Mouse (Mus musculus) liver, embryonic 14.5 days (tissue): ENCODE results near the gene Gsdma3. TPM values are rescaled to one million over a fixed set of nuclear protein-coding genes. Genes with fewer than 3 reads are reported as not detected.
A peak's percentile ranks its signal among the peaks of the same experiment; 100 is the strongest.
"Not testable (repeated sequence)": the region's sequence is repeated elsewhere in the genome, so short reads cannot be mapped to it uniquely, and the experiment has no call there.

Source experiments
- ATAC-seq: fragments of 200-750 bp; cut with Nextera tagmentation; 2 replicates; pipeline ENCODE4 v1.8.0; 2017; ENCODE audit warnings: moderate number of reproducible peaks, mild to moderate bottlenecking, moderate library complexity; ENCODE audit not compliant: insufficient read depth
- DNase-seq, 3 experiments: peaks; one replicate each; pipeline ENCODE4 v3.0.0-alpha.2; 2012 to 2013; ENCODE audit warnings: low read depth in 3 of 3, low spot score in 3 of 3
- H3K27ac ChIP-seq: fragments of 300-500 bp; sonication (generic); 2 replicates; pipeline ENCODE4 v1.5.1; 2014; ENCODE audit warnings: moderate library complexity, mild to moderate bottlenecking, control low read depth, inconsistent platforms
- H3K27me3 ChIP-seq: fragments of 300-500 bp; sonication (generic); 2 replicates; pipeline ENCODE4 v1.6.1; 2014; ENCODE audit warnings: mild to moderate bottlenecking, low read length, moderate library complexity; ENCODE audit not compliant: control insufficient read depth, insufficient read depth
- H3K36me3 ChIP-seq: fragments of 300-500 bp; sonication (generic); replicated peaks from 2 replicates; pipeline ENCODE4 v1.6.1; 2014; ENCODE audit warnings: low read depth; ENCODE audit not compliant: control insufficient read depth, insufficient read depth
- H3K4me1 ChIP-seq, 2 experiments: fragments of 200-500 bp in 1 of 2; fragments of 300-500 bp in 1 of 2; sonication (generic) in 1 of 2; replicated peaks; 2 replicates each; pipeline ENCODE4 v1.6.1; 2012 to 2014; ENCODE audit warnings: antibody characterized with exemption in 1 of 2, inconsistent platforms in 1 of 2, low read length in 1 of 2; ENCODE audit not compliant: control insufficient read depth in 2 of 2, insufficient read depth in 2 of 2
- H3K4me2 ChIP-seq: fragments of 300-500 bp; sonication (generic); 2 replicates; pipeline ENCODE4 v1.6.1; 2014; ENCODE audit warnings: low read depth, mild to moderate bottlenecking, control low read depth, moderate library complexity
- H3K4me3 ChIP-seq, 2 experiments: fragments of 200-500 bp in 1 of 2; fragments of 300-500 bp in 1 of 2; sonication (generic) in 1 of 2; 2 replicates each; pipeline ENCODE4 v1.5.1; 2012 to 2014; ENCODE audit warnings: low read depth in 2 of 2, low read length in 2 of 2, mild to moderate bottlenecking in 2 of 2, control low read depth in 1 of 2, inconsistent platforms in 1 of 2, moderate library complexity in 1 of 2; ENCODE audit not compliant: insufficient read depth in 1 of 2
- H3K9ac ChIP-seq: fragments of 300-500 bp; sonication (generic); replicated peaks from 2 replicates; pipeline ENCODE4 v1.6.1; 2014; ENCODE audit warnings: mild to moderate bottlenecking, control low read depth, moderate library complexity
- H3K9me3 ChIP-seq: fragments of 300-500 bp; sonication (generic); 2 replicates; pipeline ENCODE4 v1.6.1; 2016; ENCODE audit warnings: low read length, mixed read lengths; ENCODE audit not compliant: control insufficient read depth
- CTCF ChIP-seq: IDR thresholded peaks from 2 replicates; pipeline ENCODE4 v1.5.1; 2016; ENCODE audit warnings: antibody characterized with exemption, low read depth, control low read depth
- EP300 ChIP-seq: IDR thresholded peaks from 2 replicates; pipeline ENCODE4 v1.6.1; 2016; ENCODE audit warnings: antibody characterized with exemption, low read depth
- WGBS: fragments of 180-500 bp; shearing (Covaris S2); extraction: QIAGEN DNeasy Blood & Tissue Kit; methylation state at CpG from one replicate; pipeline ENCODE4 v1.1.7; 2014; ENCODE audit not compliant: insufficient replicate concordance; 5-methylcytosine and 5-hydroxymethylcytosine counted together
- polyA plus RNA-seq, 2 experiments: library from polyadenylated mRNA; depleted of rRNA in 1 of 2; stranded (reverse) in 1 of 2; unstranded in 1 of 2; fragments of >200 nt; fragmentation: Nextera tagmentation in 1 of 2; extraction: Ambion mirVana in 1 of 2; gene quantifications; 2 replicates each; pipeline versions ENCODE4 v1.2.1 to v1.2.3; 2012 to 2014

The Gsdma3 gene
- polyA plus RNA-seq, 2 experiments, result not detected

- 3% methylated on average over 20 of the region's 20 CpGs for WGBS
- H3K4me3 ChIP-seq, result peak overlapping the region in 1 of 2 experiments; percentile 29; a peak in 2 of 4 replicates
- H3K36me3 ChIP-seq, result no peaks in the 10 kb centered on the region
- H3K4me2 ChIP-seq, result peak overlapping the region; percentile 18
- no peak overlapping the region for H3K9ac ChIP-seq
- ATAC-seq (peak; percentile 30; the same call in 1 of the 2 replicates), DNase-seq (no peak)
- no peaks in the 10 kb centered on the region for H3K9me3 ChIP-seq
- no peak overlapping the region for H3K27ac ChIP-seq
- no peaks in the 10 kb centered on the region for H3K4me1 ChIP-seq
- TF ChIP-seq CTCF (no peak), EP300 (no peak)
- peaks cover 22% of the 10 kb centered on the region for H3K27me3 ChIP-seq
Observed at GRCm38 (mm10) chr11:98602090-98602690, 24.0 kb upstream of the Gsdma3 start.

DNA sequence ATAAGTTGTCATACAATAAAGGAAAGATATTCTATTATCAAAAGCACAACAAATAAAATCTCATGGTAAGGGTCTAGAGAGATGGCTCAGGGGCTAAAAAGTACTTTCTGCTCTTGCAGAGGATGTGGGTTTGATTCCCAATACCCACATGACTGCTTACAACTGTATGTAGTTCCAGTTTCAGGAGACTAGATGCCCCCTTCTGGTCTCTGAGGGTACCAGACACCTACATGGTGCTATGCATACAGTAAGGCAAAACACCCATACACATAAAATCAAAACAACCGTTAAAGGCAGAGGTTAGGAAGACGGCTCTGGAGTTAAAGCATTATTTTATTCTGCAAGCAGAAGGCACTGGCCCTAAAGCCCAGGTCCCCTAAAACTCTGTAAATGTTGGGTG, 22.2 kb upstream of the Gsdma3 start:
- Histone ChIP-seq H3K4me2 (no peak overlapping the region), H3K9ac (no peak overlapping the region), H3K4me3 (no peak overlapping the region), H3K9me3 (no peaks in the 10 kb centered on the region), H3K27me3 (peaks cover 16% of the 10 kb centered on the region), H3K4me1 (no peaks in the 10 kb centered on the region), H3K27ac (no peak overlapping the region), H3K36me3 (no peaks in the 10 kb centered on the region)
- TF ChIP-seq EP300, result no peak
- peak; percentile 17; the same call in 1 of the 2 replicates for TF ChIP-seq CTCF
- no peak for ATAC-seq
- 61% methylated on average over 2 of the region's 2 CpGs for WGBS
- no peak for DNase-seq

DNA sequence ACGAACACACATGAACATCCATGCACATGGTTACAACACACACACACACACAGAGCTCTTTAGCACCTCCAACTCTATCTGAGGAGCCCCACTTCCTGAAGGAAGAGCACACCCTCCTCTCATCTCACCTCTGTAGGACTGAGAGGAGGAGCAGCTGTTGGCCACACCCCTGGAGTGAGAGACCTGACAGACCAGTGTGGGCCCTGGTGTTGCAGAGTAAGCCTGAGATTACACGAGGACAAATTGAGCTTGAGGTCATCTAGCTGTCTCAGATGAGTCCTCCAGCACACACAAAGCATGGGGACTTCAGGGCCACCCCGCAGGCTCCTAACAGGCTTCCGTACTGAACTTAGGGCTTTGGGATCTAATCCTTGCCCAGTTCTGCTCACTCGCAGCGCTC, 21.2 kb upstream of the Gsdma3 start:
- H3K4me1 ChIP-seq, H3K9me3 ChIP-seq, H3K9ac ChIP-seq, DNase-seq, H3K27ac ChIP-seq, H3K4me2 ChIP-seq, H3K4me3 ChIP-seq, ATAC-seq, H3K36me3 ChIP-seq: not testable (repeated sequence)
- peaks cover 12% of the 10 kb centered on the region for H3K27me3 ChIP-seq
- WGBS, result 53% methylated on average over 6 of the region's 6 CpGs

GRCm38 (mm10) chr11:98606763-98607162, 19.4 kb upstream of the Gsdma3 start:
- Histone ChIP-seq H3K27me3 (peaks cover 3% of the 10 kb centered on the region), H3K4me2 (no peak overlapping the region), H3K4me3 (no peak overlapping the region), H3K36me3 (no peaks in the 10 kb centered on the region), H3K27ac (no peak overlapping the region), H3K4me1 (no peaks in the 10 kb centered on the region), H3K9ac (no peak overlapping the region), H3K9me3 (no peaks in the 10 kb centered on the region)
- WGBS, result 5% methylated on average over 3 of the region's 3 CpGs
- peak in 1 of 3 experiments; percentile 25 for DNase-seq
- ATAC-seq, result no peak
- TF ChIP-seq EP300 (no peak), CTCF (peak; percentile 85)

DNA sequence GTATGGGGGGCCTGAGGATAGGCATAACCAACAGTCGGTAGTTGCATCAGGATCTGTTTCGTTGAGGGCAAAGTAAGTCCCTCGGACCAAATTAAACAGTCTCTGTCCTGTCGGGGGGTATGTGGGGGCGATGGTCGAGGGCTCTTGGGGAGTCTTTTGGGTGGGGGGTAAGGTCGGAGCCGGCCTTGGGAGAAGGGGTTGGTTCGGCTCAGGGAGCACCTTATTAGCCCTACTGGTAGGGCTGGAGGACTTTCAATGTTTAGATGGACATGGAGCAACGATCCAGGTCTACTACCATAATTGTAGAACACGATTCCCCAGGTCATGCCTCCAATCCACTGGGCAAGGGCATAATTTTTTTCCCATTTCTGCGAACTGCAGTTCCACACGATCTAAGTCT, 5.4 kb upstream of the Gsdma3 start:
- Histone ChIP-seq H3K4me3 (no peak overlapping the region), H3K4me2 (no peak overlapping the region), H3K36me3 (no peaks in the 10 kb centered on the region), H3K4me1 (no peaks in the 10 kb centered on the region), H3K27me3 (no peaks in the 10 kb centered on the region), H3K9me3 (no peaks in the 10 kb centered on the region), H3K9ac (no peak overlapping the region), H3K27ac (no peak overlapping the region)
- ATAC-seq (no peak), DNase-seq (no peak)
- TF ChIP-seq EP300 (no peak), CTCF (no peak)
- 77% methylated on average over 13 of the region's 13 CpGs for WGBS

DNA sequence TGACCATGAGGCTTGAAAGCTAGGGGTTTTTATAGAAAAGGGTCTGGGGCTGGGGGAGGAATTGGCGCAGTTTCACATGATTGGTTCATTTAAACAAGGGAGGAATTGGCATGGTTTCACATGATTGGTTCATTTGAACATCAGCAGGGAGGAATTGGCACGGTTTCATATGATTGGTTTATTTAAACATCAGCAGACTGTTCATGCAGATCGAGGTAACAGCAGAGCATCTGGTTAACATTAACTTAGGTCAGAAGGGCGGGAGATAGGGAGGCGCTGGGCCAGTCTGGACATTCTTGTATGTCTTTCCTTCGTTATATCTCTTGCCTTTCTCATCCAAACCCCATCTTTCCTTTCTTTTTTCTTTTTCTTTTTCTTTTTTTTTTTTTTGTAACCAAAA, 2.2 kb upstream of the Gsdma3 start:
- not testable (repeated sequence) for H3K9me3 ChIP-seq, H3K4me2 ChIP-seq, H3K4me3 ChIP-seq, H3K9ac ChIP-seq, ATAC-seq, DNase-seq, H3K36me3 ChIP-seq, H3K27me3 ChIP-seq, H3K27ac ChIP-seq, H3K4me1 ChIP-seq
- WGBS, result 64% methylated on average over 6 of the region's 6 CpGs

GRCm38 (mm10) chr11:98624381-98624780, 1.8 kb upstream of the Gsdma3 start:
- H3K36me3 ChIP-seq, H3K27ac ChIP-seq, H3K9me3 ChIP-seq, H3K9ac ChIP-seq, ATAC-seq, H3K4me3 ChIP-seq, H3K27me3 ChIP-seq, H3K4me2 ChIP-seq, H3K4me1 ChIP-seq, DNase-seq: not testable (repeated sequence)
- 66% methylated on average over 2 of the region's 2 CpGs for WGBS
